Mouse (Mus musculus) myocyte (in vitro differentiated cells): ENCODE data around the gene Fam193a.

Experiments
- E2F4 ChIP-seq: IDR thresholded peaks from one replicate; pipeline ENCODE4 v1.6.1; 2011; ENCODE audit warnings: mild to moderate bottlenecking, control low read depth, moderate library complexity; ENCODE audit not compliant: insufficient read depth
- MAX ChIP-seq: IDR thresholded peaks from one replicate; pipeline ENCODE4 v1.6.1; 2011; ENCODE audit warnings: low read depth, mild to moderate bottlenecking, control low read depth
- MYOD1 ChIP-seq, 3 experiments: IDR thresholded peaks; one replicate each; pipeline ENCODE4 v1.6.1; 2011; ENCODE audit warnings: control low read depth in 2 of 3, low read depth in 2 of 3, mild to moderate bottlenecking in 2 of 3, moderate library complexity in 1 of 3; ENCODE audit not compliant: insufficient read length in 2 of 3, control insufficient read depth in 1 of 3
- POLR2A ChIP-seq: IDR thresholded peaks from one replicate; pipeline ENCODE4 v1.6.1; 2011; ENCODE audit warnings: low read depth, mild to moderate bottlenecking, control low read depth, moderate library complexity; ENCODE audit not compliant: insufficient read length
- POLR2AphosphoS2 ChIP-seq: IDR thresholded peaks from one replicate; pipeline ENCODE4 v1.6.1; 2011; ENCODE audit warnings: low read depth, control low read depth; ENCODE audit not compliant: insufficient read length

DNA sequence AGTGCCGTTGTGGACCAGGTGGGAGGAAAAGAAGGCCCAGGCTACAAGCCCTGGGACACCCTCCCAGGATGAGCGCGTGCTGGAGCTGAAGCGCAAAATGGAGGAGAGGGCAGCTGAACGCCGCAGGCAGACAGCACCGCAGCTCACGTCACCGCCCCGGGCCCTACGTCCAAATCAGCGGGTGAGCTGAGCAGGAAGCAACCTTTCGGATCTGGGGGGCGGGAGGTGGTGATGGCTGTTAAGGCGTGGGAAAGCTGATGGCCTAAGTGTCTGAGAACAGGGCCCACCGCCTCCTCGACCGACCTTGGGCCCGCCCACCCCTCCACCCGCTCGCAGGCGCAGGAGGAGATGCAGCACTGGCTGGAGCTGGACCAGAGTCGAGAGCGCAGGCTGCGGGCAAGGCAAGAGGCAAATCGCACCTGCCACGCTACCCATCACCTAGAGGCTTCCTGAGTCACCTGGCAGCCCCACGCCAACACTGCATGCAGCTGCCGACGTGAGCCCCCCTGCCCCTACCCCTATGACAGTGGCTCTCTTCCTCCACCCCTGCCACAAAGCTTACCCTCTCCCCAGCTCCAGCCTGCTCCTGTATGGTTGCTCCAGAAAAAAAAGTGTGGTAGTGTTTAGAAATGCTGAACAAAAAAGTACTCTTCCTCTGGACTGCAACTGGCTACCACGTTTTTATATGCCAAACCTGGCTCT, 42.7 kb upstream of the Fam193a start:
- TF ChIP-seq MAX (no peak), POLR2AphosphoS2 (no peak), E2F4 (no peak), MYOD1 (IDR thresholded peaks at IDR 0.05; ENCODE audit: control insufficient read depth in 1 of 3, insufficient read length in 2 of 3, low read depth in 2 of 3) (no peak), POLR2A (no peak)
